Mouse (Mus musculus) forebrain, embryonic 11.5 days (tissue): ENCODE data around the gene Dag1. TPM values are rescaled to one million over a fixed set of nuclear protein-coding genes. Genes with fewer than 3 reads are reported as not detected.
A peak's percentile ranks its signal among the peaks of the same experiment; 100 is the strongest.

Experiments
- ATAC-seq: fragments of 200-750 bp; cut with Nextera tagmentation; replicated peaks from 2 replicates; pipeline ENCODE4 v1.8.0; 2017; ENCODE audit warnings: moderate TSS enrichment; ENCODE audit not compliant: low FRiP score
- DNase-seq: peaks from one replicate; pipeline ENCODE4 v3.0.0-alpha.2; 2017; ENCODE audit warnings: low spot score
- H3K27ac ChIP-seq: fragments of 300-500 bp; sonication (generic); 2 replicates; pipeline ENCODE4 v1.5.1; 2014; ENCODE audit warnings: low read depth, low read length
- H3K27me3 ChIP-seq: fragments of 300-500 bp; sonication (generic); 2 replicates; pipeline ENCODE4 v1.6.1; 2014; ENCODE audit warnings: mild to moderate bottlenecking, low read length, mixed read lengths; ENCODE audit not compliant: control insufficient read depth, insufficient read depth
- H3K36me3 ChIP-seq: fragments of 300-500 bp; sonication (generic); 2 replicates; pipeline ENCODE4 v1.6.1; 2014; ENCODE audit warnings: mild to moderate bottlenecking, low read length, moderate library complexity, mixed read lengths; ENCODE audit not compliant: control insufficient read depth, insufficient read depth
- H3K4me1 ChIP-seq: fragments of 300-500 bp; sonication (generic); replicated peaks from 2 replicates; pipeline ENCODE4 v1.6.1; 2014; ENCODE audit warnings: low read length, mixed read lengths; ENCODE audit not compliant: control insufficient read depth, insufficient read depth
- H3K4me2 ChIP-seq: fragments of 300-500 bp; sonication (generic); 2 replicates; pipeline ENCODE4 v1.6.1; 2014; ENCODE audit warnings: low read depth, mild to moderate bottlenecking, low read length, moderate library complexity, mixed read lengths; ENCODE audit not compliant: severe bottlenecking
- H3K4me3 ChIP-seq: fragments of 300-500 bp; sonication (generic); 2 replicates; pipeline ENCODE4 v1.5.1; 2014; ENCODE audit warnings: low read depth, low read length
- H3K9ac ChIP-seq: fragments of 300-500 bp; sonication (generic); 2 replicates; pipeline ENCODE4 v1.6.1; 2014; ENCODE audit warnings: low read length
- H3K9me3 ChIP-seq: fragments of 300-500 bp; sonication (generic); 2 replicates; pipeline ENCODE4 v1.6.1; 2016; ENCODE audit warnings: low read length, mixed read lengths; ENCODE audit not compliant: control insufficient read depth
- WGBS: fragments of 180-500 bp; shearing (Covaris S2); extraction: QIAGEN DNeasy Blood & Tissue Kit; methylation state at CpG from one replicate; pipeline ENCODE4 v1.1.7; 2014; 5-methylcytosine and 5-hydroxymethylcytosine counted together
- polyA plus RNA-seq: library from polyadenylated mRNA; unstranded; fragments of >200 nt; fragmentation: Nextera tagmentation; extraction: Ambion mirVana; gene quantifications from 2 replicates; pipeline ENCODE4 v1.2.1, GENCODE M21; 2014

Dag1 gene
- polyA plus RNA-seq, 1 experiment from 2014 or later, result 77.1 TPM

DNA sequence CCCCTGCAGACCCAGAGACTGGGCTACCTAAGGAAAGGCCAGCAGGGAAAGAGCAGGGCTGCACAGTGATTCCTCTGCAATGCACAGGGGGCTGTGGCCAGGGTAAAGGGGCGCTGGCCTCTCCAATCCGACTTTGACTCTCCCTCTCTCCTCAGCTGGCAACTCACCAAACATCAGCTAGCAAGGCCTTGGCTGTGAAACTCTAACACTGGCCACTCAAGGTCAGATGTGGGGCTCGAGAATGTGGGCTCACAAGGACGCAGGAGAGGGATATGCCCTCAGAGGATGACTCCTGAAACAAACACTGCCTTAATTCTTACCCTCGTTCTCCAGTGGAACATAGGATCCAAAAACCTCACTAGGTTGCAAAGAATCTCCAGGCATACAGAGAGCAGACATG, 85.4 kb downstream of the Dag1 start:
- DNase-seq (no peak), ATAC-seq (no peak)
- Histone ChIP-seq H3K9ac (no peak overlapping the region), H3K27ac (no peak overlapping the region), H3K4me1 (no peaks in the 10 kb centered on the region), H3K4me2 (no peak overlapping the region), H3K9me3 (no peaks in the 10 kb centered on the region), H3K36me3 (no peaks in the 10 kb centered on the region), H3K27me3 (no peaks in the 10 kb centered on the region), H3K4me3 (no peak overlapping the region)
- 74% methylated on average over 5 of the region's 5 CpGs for WGBS

DNA sequence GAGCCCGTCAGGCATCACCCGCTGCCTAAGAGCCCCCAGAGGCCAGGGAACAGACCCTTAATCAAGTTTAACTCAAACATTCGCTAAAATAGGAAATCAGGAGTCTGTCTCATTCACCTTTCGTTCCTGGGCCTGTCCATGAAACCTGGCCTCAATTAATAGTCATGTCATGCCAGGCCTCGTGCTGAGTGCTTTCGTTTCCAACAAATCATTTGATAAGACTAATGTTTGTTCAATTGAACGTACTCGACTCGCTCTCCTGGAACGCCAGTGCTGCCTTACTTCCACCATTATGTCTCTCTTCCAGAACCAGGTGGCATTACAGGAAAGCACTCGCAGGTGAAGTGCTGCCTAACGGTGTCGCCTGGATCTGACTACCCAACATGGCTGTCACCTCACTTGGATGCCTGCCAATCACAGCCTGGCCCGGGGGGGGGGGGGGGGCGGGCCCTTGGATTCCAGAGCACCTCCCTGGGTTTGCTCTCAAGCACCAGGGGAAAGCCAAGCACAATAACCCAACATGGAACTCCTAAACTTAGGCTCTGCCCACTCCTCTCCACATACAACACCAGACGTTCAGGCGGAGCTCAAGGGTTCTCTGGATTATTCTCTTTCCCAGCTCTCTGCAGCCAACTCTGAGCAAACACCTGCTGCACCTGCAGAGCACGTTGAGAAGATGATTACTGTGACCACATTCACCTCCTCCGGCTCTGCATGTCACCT, 88.5 kb downstream of the Dag1 start:
- H3K4me1 ChIP-seq, result no peaks in the 10 kb centered on the region
- H3K4me2 ChIP-seq, result no peak overlapping the region
- no peak overlapping the region for H3K27ac ChIP-seq
- DNase-seq (no peak), ATAC-seq (no peak)
- 82% methylated on average over 19 of the region's 19 CpGs for WGBS
- no peaks in the 10 kb centered on the region for H3K9me3 ChIP-seq
- H3K4me3 ChIP-seq, result no peak overlapping the region
- H3K9ac ChIP-seq, result no peak overlapping the region
- no peaks in the 10 kb centered on the region for H3K36me3 ChIP-seq
- no peaks in the 10 kb centered on the region for H3K27me3 ChIP-seq

DNA sequence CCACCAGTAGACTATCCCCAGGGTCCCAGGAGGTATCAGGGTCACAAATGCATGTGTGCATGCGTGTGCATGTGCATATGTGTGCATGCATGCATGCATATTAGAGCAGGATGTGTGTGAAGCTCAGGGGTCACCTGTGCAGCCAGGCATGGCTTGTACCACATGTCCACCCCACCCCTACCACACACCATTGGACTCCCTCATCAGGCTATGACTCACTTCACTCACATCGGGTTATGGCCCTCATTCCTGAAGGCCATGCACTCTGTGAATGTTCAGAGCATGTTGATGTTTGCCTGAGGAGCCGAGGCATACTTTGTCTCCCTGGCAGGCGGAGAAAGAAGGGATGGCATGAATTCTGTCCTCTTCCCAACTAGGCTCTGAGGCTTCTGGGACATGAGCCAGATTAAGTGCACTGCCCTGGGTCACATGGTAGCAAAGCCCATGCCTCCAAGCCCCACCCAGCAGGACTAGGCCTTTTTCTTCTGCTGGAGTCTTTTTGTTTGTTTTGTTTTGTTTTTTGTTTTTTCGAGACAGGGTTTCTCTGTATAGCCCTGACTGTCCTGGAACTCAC, 90.9 kb downstream of the Dag1 start:
- Histone ChIP-seq H3K27ac (no peak overlapping the region), H3K9me3 (no peaks in the 10 kb centered on the region), H3K36me3 (no peaks in the 10 kb centered on the region), H3K4me3 (no peak overlapping the region), H3K4me1 (no peaks in the 10 kb centered on the region), H3K27me3 (no peaks in the 10 kb centered on the region), H3K9ac (no peak overlapping the region), H3K4me2 (no peak overlapping the region)
- ATAC-seq (no peak), DNase-seq (no peak)
- 78% methylated on average over 5 of the region's 5 CpGs for WGBS

DNA sequence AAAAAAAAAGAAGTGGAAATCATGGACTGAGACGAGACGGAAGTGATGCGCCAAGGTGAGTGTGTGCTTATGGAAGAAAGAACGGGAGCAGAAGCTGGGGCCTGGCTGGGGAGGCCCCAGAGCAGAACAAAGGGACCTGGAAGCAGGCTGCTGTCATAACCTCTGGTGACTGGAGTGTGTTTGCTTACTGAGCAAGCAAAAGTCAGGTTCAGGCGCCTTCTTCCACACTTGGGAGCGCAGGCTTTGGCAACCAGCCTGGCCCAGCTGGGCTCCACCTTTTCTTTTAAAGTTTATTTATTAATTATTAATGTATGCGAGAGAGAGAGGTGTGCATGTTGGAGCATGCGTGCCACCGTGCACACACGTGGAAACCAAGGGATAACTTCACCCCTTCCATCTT, 94.0 kb downstream of the Dag1 start:
- H3K4me1 ChIP-seq, result no peaks in the 10 kb centered on the region
- no peak overlapping the region for H3K4me2 ChIP-seq
- H3K27ac ChIP-seq, result no peak overlapping the region
- no peak for ATAC-seq
- 86% methylated on average over 10 of the region's 10 CpGs for WGBS
- H3K9me3 ChIP-seq, result no peaks in the 10 kb centered on the region
- H3K9ac ChIP-seq, result no peak overlapping the region
- no peaks in the 10 kb centered on the region for H3K27me3 ChIP-seq
- no peak overlapping the region for H3K4me3 ChIP-seq
- DNase-seq, result no peak
- H3K36me3 ChIP-seq, result no peaks in the 10 kb centered on the region

DNA sequence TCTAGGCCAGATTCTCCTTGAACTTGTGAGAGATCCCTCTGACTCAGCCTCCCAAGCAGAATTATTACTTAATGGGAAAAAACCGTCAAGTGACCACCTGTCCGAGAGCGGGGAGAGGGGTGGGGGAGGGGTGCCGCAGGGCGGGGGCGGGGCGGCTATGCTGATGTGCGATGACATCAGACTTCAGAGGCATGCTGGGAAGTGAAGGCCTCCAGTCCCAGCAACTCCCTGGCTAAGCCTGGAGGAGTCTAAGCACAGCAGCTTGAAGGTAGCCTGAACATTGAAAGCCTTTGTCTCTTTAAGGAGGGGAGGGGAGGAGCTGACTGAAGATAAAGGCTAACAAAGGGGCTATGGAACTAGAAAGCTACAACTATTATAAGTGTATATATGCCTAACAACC, 98.6 kb downstream of the Dag1 start:
- H3K4me3 ChIP-seq, result no peak overlapping the region
- no peaks in the 10 kb centered on the region for H3K9me3 ChIP-seq
- H3K4me2 ChIP-seq, result no peak overlapping the region
- H3K27me3 ChIP-seq, result no peaks in the 10 kb centered on the region
- H3K27ac ChIP-seq, result no peak overlapping the region
- DNase-seq (peak; percentile 60), ATAC-seq (no peak)
- no peak overlapping the region for H3K9ac ChIP-seq
- H3K4me1 ChIP-seq, result no peaks in the 10 kb centered on the region
- 34% methylated on average over 8 of the region's 8 CpGs for WGBS
- H3K36me3 ChIP-seq, result no peaks in the 10 kb centered on the region

DNA sequence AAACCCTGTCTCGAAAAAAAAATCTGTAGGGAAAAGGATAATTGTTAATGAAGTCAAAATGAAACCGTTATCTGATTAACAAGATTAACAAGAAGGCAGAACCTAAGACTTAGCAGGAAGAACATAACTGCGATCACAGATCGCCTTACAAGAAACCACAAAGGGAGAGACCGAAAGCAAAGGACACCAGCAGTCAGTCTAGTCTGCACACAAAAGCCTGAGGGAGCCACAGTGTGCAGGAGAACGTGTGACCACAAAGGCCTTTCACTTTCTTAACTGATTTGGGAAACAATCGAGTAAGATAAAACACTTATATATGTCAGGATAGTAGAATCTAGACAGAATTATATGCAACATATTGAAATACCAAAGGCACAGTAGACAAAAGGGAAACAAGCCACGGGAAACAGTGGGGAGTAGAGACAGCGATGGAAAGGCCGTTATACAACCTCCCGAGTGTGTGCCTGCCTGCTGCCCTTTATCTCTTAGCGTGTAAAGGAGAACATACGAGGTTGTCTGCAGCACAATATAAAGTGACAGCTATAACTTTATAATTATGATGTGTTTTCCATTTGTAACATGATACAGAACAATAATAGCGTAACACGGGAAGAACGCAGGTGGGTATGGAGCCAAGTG, 100.0 kb downstream of the Dag1 start:
- WGBS, result 85% methylated on average over 16 of the region's 16 CpGs
- Histone ChIP-seq H3K9me3 (no peaks in the 10 kb centered on the region), H3K9ac (no peak overlapping the region), H3K27ac (no peak overlapping the region), H3K36me3 (no peaks in the 10 kb centered on the region), H3K4me2 (no peak overlapping the region), H3K4me3 (no peak overlapping the region), H3K4me1 (no peaks in the 10 kb centered on the region), H3K27me3 (no peaks in the 10 kb centered on the region)
- ATAC-seq, result no peak
- no peak for DNase-seq

DNA sequence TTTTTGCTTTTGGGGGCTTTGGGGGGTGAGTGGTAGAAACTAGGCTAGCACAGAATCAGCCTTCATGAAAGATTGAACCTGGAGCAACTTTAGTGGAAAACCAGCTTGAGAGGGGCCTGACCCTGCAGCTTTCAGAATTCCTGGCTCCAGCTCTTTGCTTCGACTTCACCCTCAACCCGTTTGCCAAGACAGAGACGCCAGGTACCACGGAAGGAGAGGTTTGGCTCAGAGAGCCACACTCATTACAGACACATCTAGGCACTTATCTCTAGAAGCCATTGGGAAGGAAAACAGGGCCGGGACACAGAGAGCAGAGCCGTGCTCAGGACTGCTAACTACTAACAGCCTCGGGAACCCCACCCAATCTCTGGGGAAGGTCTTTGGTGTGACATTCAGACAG, 105.9 kb downstream of the Dag1 start:
- no peak for DNase-seq
- Histone ChIP-seq H3K4me1 (no peaks in the 10 kb centered on the region), H3K9me3 (no peaks in the 10 kb centered on the region; the same call in 1 of the 2 replicates), H3K4me2 (no peak overlapping the region), H3K36me3 (no peaks in the 10 kb centered on the region), H3K27me3 (no peaks in the 10 kb centered on the region), H3K9ac (no peak overlapping the region), H3K27ac (no peak overlapping the region), H3K4me3 (no peak overlapping the region)
- WGBS, result 80% methylated on average over 7 of the region's 7 CpGs
- ATAC-seq, result no peak

DNA sequence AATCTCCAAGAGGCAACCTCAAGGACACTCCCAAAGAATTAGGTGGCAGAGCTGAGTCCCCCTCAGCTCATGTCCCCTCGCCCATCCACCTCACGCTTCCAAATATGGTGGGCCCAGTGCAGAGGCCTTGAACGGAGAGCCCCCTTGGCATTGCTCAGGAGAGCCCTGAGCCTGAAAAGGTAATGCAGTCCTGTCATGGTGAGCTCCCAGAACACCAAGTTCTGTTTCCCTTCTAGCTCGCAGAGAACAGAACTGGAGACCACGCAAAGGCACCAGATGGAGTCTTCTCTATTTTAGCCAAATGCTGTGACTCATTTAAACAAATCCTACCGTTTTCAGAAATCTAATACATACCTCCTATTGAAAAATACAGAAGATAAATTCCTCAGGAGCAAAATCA, 106.3 kb downstream of the Dag1 start:
- Histone ChIP-seq H3K27ac (no peak overlapping the region), H3K4me1 (no peaks in the 10 kb centered on the region), H3K4me2 (no peak overlapping the region), H3K27me3 (no peaks in the 10 kb centered on the region), H3K9me3 (no peaks in the 10 kb centered on the region; the same call in 1 of the 2 replicates), H3K4me3 (no peak overlapping the region), H3K36me3 (no peaks in the 10 kb centered on the region), H3K9ac (no peak overlapping the region)
- 90% methylated on average over 6 of the region's 6 CpGs for WGBS
- no peak for ATAC-seq
- DNase-seq, result no peak
